Mouse (Mus musculus): Measurements from ENCODE around the gene Prom2.

The Prom2 gene

GRCm38 (mm10) chr2:127503751-127504549 lies 37.3 kb downstream of the Prom2 start:
- in situ Hi-C loops (cut with MboI; ENCODE audit: unreplicated experiment in 2 of 2): loop anchor here (10.0 to 25.0 kb wide), 3 partner anchors 933 to 1083 kb away; partner anchors contain the start of gene Spdye4c (in 1 of the 2)

GRCm38 (mm10) chr2:127501061-127501460 lies 40.2 kb downstream of the Prom2 start:
- in situ Hi-C loops (cut with MboI; ENCODE audit: unreplicated experiment in 2 of 2): loop anchor here (10.0 to 25.0 kb wide), 3 partner anchors 936 to 1086 kb away; partner anchors contain the start of gene Spdye4c (in 1 of the 2)

GRCm38 (mm10) chr2:127498750-127499149 lies 42.5 kb downstream of the Prom2 start:
- in situ Hi-C loops (cut with MboI; ENCODE audit: unreplicated experiment in 2 of 2): no loop called here

- in situ Hi-C loops (cut with MboI; ENCODE audit: unreplicated experiment in 2 of 2): no loop called here
Observed at GRCm38 (mm10) chr2:127496321-127496720, 44.9 kb downstream of the Prom2 start.

DNA sequence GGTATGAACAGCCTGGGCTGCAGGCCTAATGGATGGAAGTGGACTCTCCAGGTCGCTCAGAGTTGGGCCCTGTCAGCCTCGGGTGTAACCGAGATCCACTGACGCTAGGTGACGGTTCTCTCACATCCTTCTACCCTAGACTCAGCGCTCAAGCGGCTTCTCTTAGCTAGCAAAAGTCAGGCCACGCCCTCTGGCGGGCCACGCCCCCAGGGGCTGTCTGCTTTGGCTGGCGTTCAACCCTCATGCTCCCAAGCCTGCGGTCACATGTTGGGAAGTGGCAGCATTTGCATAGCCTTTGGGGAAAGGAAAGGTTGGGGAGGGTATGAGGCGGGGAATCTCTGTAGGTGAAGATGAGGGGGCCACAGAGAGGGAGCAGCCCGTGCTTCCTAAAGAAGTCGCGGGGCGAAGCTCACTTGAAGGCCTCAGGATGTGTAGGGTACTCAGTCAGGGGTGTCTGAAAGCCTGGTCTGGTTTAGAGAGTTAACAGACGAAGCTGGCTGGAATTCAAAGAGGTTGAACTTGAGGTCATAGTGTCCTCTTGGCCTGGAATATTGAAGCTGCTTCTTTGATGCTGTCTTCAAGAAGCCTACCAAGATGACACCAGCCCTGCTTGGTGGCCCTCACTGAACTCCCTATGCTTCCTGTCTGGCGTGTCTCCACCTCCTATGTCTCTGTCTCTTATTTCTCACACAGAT lies 56.6 kb downstream of the Prom2 start:
- in situ Hi-C loops (cut with MboI; ENCODE audit: unreplicated experiment in 2 of 2): no loop called here

DNA sequence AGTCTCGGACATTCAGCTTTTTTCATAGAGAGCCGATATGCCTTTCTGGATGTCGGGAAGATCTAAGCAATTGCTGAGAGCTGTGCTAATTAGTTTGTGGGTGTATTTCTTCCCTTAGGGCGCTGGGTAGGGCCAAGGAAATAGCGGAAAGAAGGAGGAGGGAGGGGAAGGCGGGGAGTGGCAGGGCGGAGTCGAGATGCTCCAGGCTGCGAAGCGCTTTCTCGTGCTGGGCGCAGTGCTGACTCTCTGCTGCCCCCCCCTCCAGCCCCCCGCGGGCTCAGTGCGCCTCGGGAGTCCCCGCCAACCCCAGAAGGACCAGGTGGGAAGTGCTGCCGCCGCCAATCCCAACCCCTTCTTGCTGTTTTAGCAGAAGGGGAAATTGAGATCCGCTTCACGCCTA lies 58.3 kb downstream of the Prom2 start:
- in situ Hi-C loops (cut with MboI; ENCODE audit: unreplicated experiment in 2 of 2): no loop called here

- in situ Hi-C loops (cut with MboI; ENCODE audit: unreplicated experiment in 2 of 2): no loop called here
Observed at GRCm38 (mm10) chr2:127482533-127482911, 58.7 kb downstream of the Prom2 start.

GRCm38 (mm10) chr2:127481841-127482532 lies 59.3 kb downstream of the Prom2 start:
- in situ Hi-C loops (cut with MboI; ENCODE audit: unreplicated experiment in 2 of 2): no loop called here

DNA sequence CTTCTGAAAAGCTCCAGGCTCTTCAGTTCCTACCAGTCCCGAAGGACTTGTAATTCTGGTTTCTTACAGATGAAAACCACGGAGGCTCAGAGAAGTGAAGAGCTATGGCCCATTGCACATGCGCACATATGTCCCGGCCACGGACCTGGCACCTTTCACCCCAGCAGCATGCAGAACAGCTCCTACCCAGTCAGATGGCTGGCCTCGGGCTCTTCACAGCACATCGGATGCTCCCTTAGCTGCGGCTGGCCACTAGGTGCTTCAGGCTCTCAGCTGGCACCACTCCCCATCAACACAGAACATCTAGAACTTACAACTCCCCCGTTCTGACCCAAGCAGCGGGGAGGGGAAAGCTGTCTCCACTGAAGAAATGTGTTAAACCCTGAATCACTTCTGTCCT lies 61.5 kb downstream of the Prom2 start:
- in situ Hi-C loops (cut with MboI; ENCODE audit: unreplicated experiment in 2 of 2): no loop called here

DNA sequence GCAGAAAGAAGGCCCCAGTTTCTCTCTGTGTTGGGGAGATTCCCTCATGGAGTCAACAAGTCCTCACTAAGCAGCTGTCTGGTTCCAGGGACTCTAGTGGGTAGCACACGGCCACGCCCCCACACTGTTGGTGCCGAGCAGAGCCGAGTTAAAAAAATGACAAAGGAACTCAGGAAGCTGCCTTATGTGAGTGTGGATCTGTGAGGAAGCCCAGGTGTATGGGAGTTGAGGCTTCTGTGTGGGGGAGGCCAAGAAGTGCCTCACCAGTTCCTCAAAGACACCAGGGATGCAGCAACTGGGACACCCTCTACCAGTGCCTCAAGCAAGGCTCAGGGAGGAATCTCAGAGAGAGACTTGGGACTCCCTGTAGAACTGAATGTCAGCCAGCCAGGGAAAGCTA lies 62.1 kb downstream of the Prom2 start:
- in situ Hi-C loops (cut with MboI; ENCODE audit: unreplicated experiment in 2 of 2): no loop called here

All from v-Abl transformed pro-B cells (cell line).